Mouse (Mus musculus): ENCODE measurements around the gene Kmt5b. TPM values are rescaled to one million over a fixed set of nuclear protein-coding genes. Genes with fewer than 3 reads are reported as not detected.
A peak's percentile ranks its signal among the peaks of the same experiment; 100 is the strongest.

Kmt5b gene
- 25.9 and 31.8 TPM in 2 replicates for polyA plus RNA-seq (2015; fragmentation: Nextera tagmentation; extraction: Ambion mirVana)

GRCm38 (mm10) chr19:3767276-3767780 is at the start of gene Kmt5b:
Kmt5b (plus strand) TSS chr19:3767421.
- Histone ChIP-seq H3K27ac (peak within 1 kb of the TSS; percentile 100), H3K27me3 (no peaks in the 10 kb centered on the region), H3K4me2 (peak within 1 kb of the TSS; percentile 90), H3K4me1 (peaks cover 22% of the 10 kb centered on the region), H3K9me3 (no peaks in the 10 kb centered on the region), H3K9ac (peak within 1 kb of the TSS; percentile 99), H3K4me3 (peak within 1 kb of the TSS; percentile 80), H3K36me3 (no peaks in the 10 kb centered on the region; the same call in 1 of the 2 replicates)
- WGBS = under 1% methylated on average over 39 of the region's 39 CpGs
- peak; percentile 50; the same call in 1 of the 2 replicates for ATAC-seq (ENCODE audit: borderline replicate concordance, extremely low read depth, low FRiP score, low TSS enrichment)

GRCm38 (mm10) chr19:3718481-3719361 is 48.5 kb upstream of the Kmt5b start:
- Histone ChIP-seq H3K4me1 (peaks cover 15% of the 10 kb centered on the region), H3K4me2 (peak overlapping the region; percentile 92), H3K27ac (peak overlapping the region; percentile 65), H3K36me3 (peaks cover 25% of the 10 kb centered on the region), H3K27me3 (no peaks in the 10 kb centered on the region), H3K9me3 (no peaks in the 10 kb centered on the region), H3K9ac (peak overlapping the region; percentile 39), H3K4me3 (peak overlapping the region; percentile 40)
- peak; percentile 80 for ATAC-seq (ENCODE audit: borderline replicate concordance, extremely low read depth, low FRiP score, low TSS enrichment)
- WGBS = 36% methylated on average over 19 of the region's 19 CpGs

GRCm38 (mm10) chr19:3719362-3719891 is 47.8 kb upstream of the Kmt5b start:
- Histone ChIP-seq H3K4me1 (peaks cover 15% of the 10 kb centered on the region), H3K9me3 (no peaks in the 10 kb centered on the region), H3K36me3 (peaks cover 25% of the 10 kb centered on the region), H3K4me2 (peak overlapping the region; percentile 92), H3K27me3 (no peaks in the 10 kb centered on the region), H3K4me3 (peak overlapping the region; percentile 40), H3K9ac (peak overlapping the region; percentile 39), H3K27ac (peak overlapping the region; percentile 65)
- ATAC-seq (ENCODE audit: borderline replicate concordance, extremely low read depth, low FRiP score, low TSS enrichment) = peak; percentile 84
- under 1% methylated on average over 27 of the region's 27 CpGs for WGBS

- H3K4me2 ChIP-seq = no peak overlapping the region
- no peaks in the 10 kb centered on the region for H3K27me3 ChIP-seq
- H3K4me1 ChIP-seq = peaks cover 15% of the 10 kb centered on the region
These were observed 44.1 kb upstream of the Kmt5b start for GRCm38 (mm10) chr19:3723170-3723569.

GRCm38 (mm10) chr19:3723904-3724303 is 43.3 kb upstream of the Kmt5b start:
- 80% methylated on average over 4 of the region's 4 CpGs for WGBS
- Histone ChIP-seq H3K9me3 (no peaks in the 10 kb centered on the region), H3K4me1 (peaks cover 11% of the 10 kb centered on the region), H3K27ac (no peak overlapping the region), H3K4me3 (no peak overlapping the region), H3K4me2 (no peak overlapping the region), H3K36me3 (no peaks in the 10 kb centered on the region), H3K27me3 (no peaks in the 10 kb centered on the region), H3K9ac (no peak overlapping the region)
- no peak for ATAC-seq (ENCODE audit: borderline replicate concordance, extremely low read depth, low FRiP score, low TSS enrichment)

More at GRCm38 (mm10) chr19:3723170-3723569, 44.1 kb upstream of the Kmt5b start:
- no peak for ATAC-seq (ENCODE audit: borderline replicate concordance, extremely low read depth, low FRiP score, low TSS enrichment)
- H3K27ac ChIP-seq = no peak overlapping the region
- no peaks in the 10 kb centered on the region for H3K36me3 ChIP-seq
- WGBS = 89% methylated on average over 9 of the region's 9 CpGs
- H3K9ac ChIP-seq = no peak overlapping the region
- H3K4me3 ChIP-seq = no peak overlapping the region
- no peaks in the 10 kb centered on the region for H3K9me3 ChIP-seq

GRCm38 (mm10) chr19:3724779-3725178 is 42.4 kb upstream of the Kmt5b start:
- Histone ChIP-seq H3K4me1 (peaks cover 4% of the 10 kb centered on the region; the same call in 1 of the 2 replicates), H3K9ac (no peak overlapping the region), H3K9me3 (no peaks in the 10 kb centered on the region), H3K36me3 (no peaks in the 10 kb centered on the region), H3K27me3 (no peaks in the 10 kb centered on the region), H3K27ac (no peak overlapping the region), H3K4me2 (no peak overlapping the region), H3K4me3 (no peak overlapping the region)
- 15% methylated on average over 1 of the region's 1 CpGs for whole genome bisulfite sequencing
- no peak for ATAC-seq (ENCODE audit: borderline replicate concordance, extremely low read depth, low FRiP score, low TSS enrichment)

GRCm38 (mm10) chr19:3728901-3729300 is 38.3 kb upstream of the Kmt5b start:
- H3K9ac ChIP-seq = no peak overlapping the region
- no peaks in the 10 kb centered on the region for H3K9me3 ChIP-seq
- H3K4me3 ChIP-seq = no peak overlapping the region
- no peaks in the 10 kb centered on the region for H3K36me3 ChIP-seq
- ATAC-seq (ENCODE audit: borderline replicate concordance, extremely low read depth, low FRiP score, low TSS enrichment) = no peak
- WGBS = 47% methylated on average over 2 of the region's 2 CpGs
- no peak overlapping the region for H3K4me2 ChIP-seq
- H3K4me1 ChIP-seq = no peaks in the 10 kb centered on the region
- no peak overlapping the region for H3K27ac ChIP-seq
- no peaks in the 10 kb centered on the region for H3K27me3 ChIP-seq

- H3K27me3 ChIP-seq = no peaks in the 10 kb centered on the region
- ATAC-seq (ENCODE audit: borderline replicate concordance, extremely low read depth, low FRiP score, low TSS enrichment) = no peak
- H3K4me2 ChIP-seq = no peak overlapping the region
- 75% methylated on average over 7 of the region's 7 CpGs for WGBS
- H3K27ac ChIP-seq = no peak overlapping the region
- no peak overlapping the region for H3K4me3 ChIP-seq
- H3K9ac ChIP-seq = no peak overlapping the region
- H3K4me1 ChIP-seq = no peaks in the 10 kb centered on the region
- H3K36me3 ChIP-seq = no peaks in the 10 kb centered on the region
- H3K9me3 ChIP-seq = no peaks in the 10 kb centered on the region
These were observed 36.2 kb upstream of the Kmt5b start for GRCm38 (mm10) chr19:3730781-3731646.

- WGBS = 87% methylated on average over 3 of the region's 3 CpGs
- H3K4me1 ChIP-seq = no peaks in the 10 kb centered on the region
- no peaks in the 10 kb centered on the region for H3K27me3 ChIP-seq
- H3K27ac ChIP-seq = no peak overlapping the region
- ATAC-seq (ENCODE audit: borderline replicate concordance, extremely low read depth, low FRiP score, low TSS enrichment) = no peak
- no peaks in the 10 kb centered on the region for H3K9me3 ChIP-seq
- no peak overlapping the region for H3K4me3 ChIP-seq
- H3K4me2 ChIP-seq = no peak overlapping the region
- H3K36me3 ChIP-seq = no peaks in the 10 kb centered on the region
- no peak overlapping the region for H3K9ac ChIP-seq
These were observed 31.2 kb upstream of the Kmt5b start for GRCm38 (mm10) chr19:3736001-3736400.

GRCm38 (mm10) chr19:3739650-3740049 is 27.6 kb upstream of the Kmt5b start:
- Histone ChIP-seq H3K4me2 (no peak overlapping the region), H3K27ac (no peak overlapping the region), H3K9me3 (no peaks in the 10 kb centered on the region), H3K9ac (no peak overlapping the region), H3K27me3 (no peaks in the 10 kb centered on the region), H3K4me3 (no peak overlapping the region), H3K36me3 (no peaks in the 10 kb centered on the region), H3K4me1 (no peaks in the 10 kb centered on the region)
- no peak for ATAC-seq (ENCODE audit: borderline replicate concordance, extremely low read depth, low FRiP score, low TSS enrichment)
- 86% methylated on average over 7 of the region's 7 CpGs for WGBS

GRCm38 (mm10) chr19:3742716-3743115 is 24.5 kb upstream of the Kmt5b start:
- ATAC-seq (ENCODE audit: borderline replicate concordance, extremely low read depth, low FRiP score, low TSS enrichment) = no peak
- Histone ChIP-seq H3K4me3 (no peak overlapping the region), H3K27me3 (no peaks in the 10 kb centered on the region), H3K9me3 (no peaks in the 10 kb centered on the region), H3K36me3 (no peaks in the 10 kb centered on the region), H3K27ac (peak overlapping the region; percentile 33; the same call in 1 of the 2 replicates), H3K4me1 (no peaks in the 10 kb centered on the region), H3K9ac (no peak overlapping the region), H3K4me2 (no peak overlapping the region)
- 28% methylated on average over 4 of the region's 4 CpGs for WGBS
